Mouse (Mus musculus) MEL (cell line): ENCODE results near the gene Tmem274. TPM values are rescaled to one million over a fixed set of nuclear protein-coding genes. Genes with fewer than 3 reads are reported as not detected.

Experiments used
- DNase-seq: peaks from one replicate; pipeline ENCODE4 v3.0.0; 2011; ENCODE audit warnings: low read depth, low spot score
- H3K27ac ChIP-seq: 2 replicates; pipeline ENCODE4 v1.5.1; 2012; ENCODE audit warnings: low read depth, mild to moderate bottlenecking, control low read depth, low read length, moderate library complexity; ENCODE audit not compliant: control insufficient read depth
- H3K27me3 ChIP-seq, 2 experiments: fragments of 150-350 bp in 1 of 2; sonication (generic) in 1 of 2; 2 replicates each; pipeline ENCODE4 v1.6.1; 2012; ENCODE audit warnings: low read length in 2 of 2, mild to moderate bottlenecking in 2 of 2, improper control_type of control experiment in 1 of 2, moderate library complexity in 1 of 2; ENCODE audit not compliant: insufficient read depth in 2 of 2, control insufficient read depth in 1 of 2
- H3K36me3 ChIP-seq, 2 experiments: 2 replicates each; pipeline ENCODE4 v1.6.1; 2012 to 2014; ENCODE audit warnings: low read length in 2 of 2, improper control_type of control experiment in 1 of 2, inconsistent platforms in 1 of 2, mild to moderate bottlenecking in 1 of 2; ENCODE audit not compliant: insufficient read depth in 2 of 2, control insufficient read depth in 1 of 2
- H3K4me1 ChIP-seq, 2 experiments: fragments of 150-350 bp in 1 of 2; sonication (generic) in 1 of 2; 2 replicates each; pipeline ENCODE4 v1.6.1; 2012; ENCODE audit warnings: low read length in 2 of 2, improper control_type of control experiment in 1 of 2, mild to moderate bottlenecking in 1 of 2; ENCODE audit not compliant: insufficient read depth in 2 of 2, control insufficient read depth in 1 of 2
- H3K4me3 ChIP-seq, 2 experiments: fragments of 150-350 bp in 1 of 2; sonication (generic) in 1 of 2; 2 replicates each; pipeline ENCODE4 v1.5.1; 2012; ENCODE audit warnings: low read depth in 2 of 2, low read length in 2 of 2, mild to moderate bottlenecking in 2 of 2, moderate library complexity in 2 of 2, control low read depth in 1 of 2, improper control_type of control experiment in 1 of 2; ENCODE audit not compliant: control insufficient read depth in 1 of 2, insufficient read depth in 1 of 2
- H3K79me2 ChIP-seq: 2 replicates; pipeline ENCODE4 v1.6.1; 2012; ENCODE audit warnings: mild to moderate bottlenecking, low read length, moderate library complexity; ENCODE audit not compliant: control insufficient read depth, poor library complexity, insufficient read depth
- H3K9ac ChIP-seq: 2 replicates; pipeline ENCODE4 v1.6.1; 2012; ENCODE audit warnings: low read depth, mild to moderate bottlenecking, control low read depth, low read length, moderate library complexity; ENCODE audit not compliant: control insufficient read depth, poor library complexity, severe bottlenecking
- H3K9me3 ChIP-seq: fragments of 150-350 bp; sonication (generic); replicated peaks from 2 replicates; pipeline ENCODE4 v1.6.1; 2012; ENCODE audit warnings: mild to moderate bottlenecking, low read length, improper control_type of control experiment, moderate library complexity; ENCODE audit not compliant: insufficient read depth
- CHD1 ChIP-seq: IDR thresholded peaks from 2 replicates; pipeline ENCODE4 v1.6.1; 2012; ENCODE audit warnings: low read depth, mild to moderate bottlenecking, inconsistent platforms, low read length, improper control_type of control experiment
- CHD2 ChIP-seq: IDR thresholded peaks from 2 replicates; pipeline ENCODE4 v1.6.1; 2011; ENCODE audit warnings: low read length, improper control_type of control experiment
- E2F4 ChIP-seq: IDR thresholded peaks from 2 replicates; pipeline ENCODE4 v1.6.1; 2011; ENCODE audit warnings: low read depth, low read length, improper control_type of control experiment, borderline replicate concordance
- ELF1 ChIP-seq: IDR thresholded peaks from 2 replicates; pipeline ENCODE4 v1.6.1; 2014; ENCODE audit warnings: low read depth, mild to moderate bottlenecking, inconsistent platforms, low read length, improper control_type of control experiment, moderate library complexity
- ETS1 ChIP-seq: IDR thresholded peaks from 2 replicates; pipeline ENCODE4 v1.6.1; 2012; ENCODE audit warnings: low read depth, mild to moderate bottlenecking, inconsistent platforms, low read length, improper control_type of control experiment, moderate library complexity
- GATA1 ChIP-seq: IDR thresholded peaks from 2 replicates; pipeline ENCODE4 v1.6.1; 2011; ENCODE audit warnings: low read depth, low read length, improper control_type of control experiment
- KAT2A ChIP-seq: conservative IDR thresholded peaks from 2 replicates; pipeline ENCODE4 v1.6.1; 2012; ENCODE audit warnings: low read depth, low read length, improper control_type of control experiment, inconsistent platforms
- MAZ ChIP-seq: IDR thresholded peaks from 2 replicates; pipeline ENCODE4 v1.6.1; 2012; ENCODE audit warnings: low read depth, mild to moderate bottlenecking, inconsistent platforms, low read length, improper control_type of control experiment
- MEF2A ChIP-seq: IDR thresholded peaks from 2 replicates; pipeline ENCODE4 v1.6.1; 2014; ENCODE audit warnings: low read depth, mild to moderate bottlenecking, inconsistent platforms, low read length, improper control_type of control experiment; ENCODE audit not compliant: poor library complexity, insufficient replicate concordance, severe bottlenecking; ENCODE audit errors: extremely low read depth
- MXI1 ChIP-seq: IDR thresholded peaks from 2 replicates; pipeline ENCODE4 v1.6.1; 2011; ENCODE audit warnings: mild to moderate bottlenecking, low read depth, low read length, improper control_type of control experiment
- MYB ChIP-seq: IDR thresholded peaks from 2 replicates; pipeline ENCODE4 v1.6.1; 2011; ENCODE audit warnings: mild to moderate bottlenecking, low read depth, low read length, improper control_type of control experiment
- NELFE ChIP-seq: IDR thresholded peaks from 2 replicates; pipeline ENCODE4 v1.6.1; 2011; ENCODE audit warnings: low read depth, low read length, improper control_type of control experiment
- NRF1 ChIP-seq: IDR thresholded peaks from 2 replicates; pipeline ENCODE4 v1.6.1; 2014; ENCODE audit warnings: low read depth, mild to moderate bottlenecking, inconsistent platforms, low read length, improper control_type of control experiment, moderate library complexity; ENCODE audit not compliant: poor library complexity, insufficient read depth, severe bottlenecking
- POLR2A ChIP-seq, 2 experiments: IDR thresholded peaks; 2 replicates each; pipeline ENCODE4 v1.6.1; 2011 to 2012; ENCODE audit warnings: low read length in 2 of 2, mild to moderate bottlenecking in 2 of 2, control low read depth in 1 of 2, improper control_type of control experiment in 1 of 2, low read depth in 1 of 2, moderate library complexity in 1 of 2; ENCODE audit not compliant: control insufficient read depth in 1 of 2, insufficient read depth in 1 of 2, poor library complexity in 1 of 2
- POLR2AphosphoS2 ChIP-seq: IDR thresholded peaks from 2 replicates; pipeline ENCODE4 v1.6.1; 2011; ENCODE audit warnings: low read length, improper control_type of control experiment
- RAD21 ChIP-seq: IDR thresholded peaks from 2 replicates; pipeline ENCODE4 v1.6.1; 2011; ENCODE audit warnings: mild to moderate bottlenecking, low read depth, low read length, improper control_type of control experiment
- TAL1 ChIP-seq: IDR thresholded peaks from 2 replicates; pipeline ENCODE4 v1.6.1; 2012; ENCODE audit warnings: mild to moderate bottlenecking, inconsistent platforms, low read length, moderate library complexity, mixed read lengths
- TCF12 ChIP-seq: IDR thresholded peaks from 2 replicates; pipeline ENCODE4 v1.6.1; 2014; ENCODE audit warnings: low read depth, mild to moderate bottlenecking, inconsistent platforms, low read length, improper control_type of control experiment, moderate library complexity
- UBTF ChIP-seq: IDR thresholded peaks from 2 replicates; pipeline ENCODE4 v1.6.1; 2012; ENCODE audit warnings: low read depth, mild to moderate bottlenecking, inconsistent platforms, low read length, improper control_type of control experiment, moderate library complexity, borderline replicate concordance; ENCODE audit not compliant: insufficient read depth
- ZC3H11A ChIP-seq: IDR thresholded peaks from 2 replicates; pipeline ENCODE4 v1.6.1; 2012; ENCODE audit warnings: low read depth, mild to moderate bottlenecking, inconsistent platforms, low read length, improper control_type of control experiment
- polyA plus RNA-seq, 2 experiments: library from polyadenylated mRNA; stranded (reverse) in 1 of 2; unstranded in 1 of 2; fragments of >175 nt in 1 of 2; fragments of >200 nt in 1 of 2; gene quantifications; 2 replicates each; pipeline versions ENCODE4 v1.2.1 to v1.2.4; 2012; ENCODE audit warnings: low replicate concordance in 2 of 2, low read depth in 1 of 2; ENCODE audit not compliant: insufficient read length in 2 of 2, insufficient read depth in 1 of 2, missing spikeins in 1 of 2
- total RNA-seq: library from RNA; depleted of rRNA; stranded (reverse); fragments of 300-350 nt; gene quantifications from 2 replicates; pipeline ENCODE4 v1.2.3, GENCODE M21; 2012

The Tmem274 gene
- total and polyA plus RNA-seq, 3 experiments = not detected

DNA sequence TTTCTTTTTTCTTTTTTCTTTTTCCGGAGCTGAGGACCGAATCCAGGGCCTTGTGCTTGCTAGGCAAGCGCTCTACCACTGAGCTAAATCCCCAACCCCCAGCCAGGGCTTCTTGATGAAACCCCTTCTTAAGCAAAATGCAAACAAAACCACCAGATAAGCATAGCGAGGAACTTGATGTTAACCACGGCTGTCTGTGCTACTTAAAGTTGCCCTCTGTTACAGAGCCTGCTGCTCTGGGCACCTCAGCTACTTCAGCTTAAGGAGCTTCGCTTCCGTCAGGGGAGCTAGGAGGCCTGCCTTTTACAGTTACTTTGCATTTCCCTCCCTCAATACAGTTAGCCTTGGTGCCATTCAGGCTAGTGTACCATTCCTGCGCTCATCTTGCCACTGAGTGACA, 21.7 kb downstream of the Tmem274 start:
- Histone ChIP-seq H3K27ac (no peak overlapping the region), H3K27me3 (no peaks in the 10 kb centered on the region), H3K4me1 (no peaks in the 10 kb centered on the region), H3K36me3 (peaks cover 0 to 6% of the 10 kb centered on the region in 2 experiments; a peak in 2 of 4 replicates), H3K9me3 (no peaks in the 10 kb centered on the region), H3K79me2 (no peaks in the 10 kb centered on the region), H3K9ac (no peak overlapping the region), H3K4me3 (no peak overlapping the region)
- no peak for TF ChIP-seq ELF1
- TF ChIP-seq NELFE = no peak
- TF ChIP-seq POLR2AphosphoS2 = no peak
- no peak for TF ChIP-seq MEF2A
- TF ChIP-seq CHD1 = no peak
- TF ChIP-seq E2F4 = no peak
- no peak for TF ChIP-seq KAT2A
- TF ChIP-seq MYB = no peak
- TF ChIP-seq NRF1 = no peak
- no peak for TF ChIP-seq UBTF
- TF ChIP-seq ETS1 = no peak
- no peak for TF ChIP-seq POLR2A (IDR thresholded peaks at IDR 0.05; ENCODE audit: control insufficient read depth in 1 of 2, insufficient read depth in 1 of 2, low read depth in 1 of 2, low read length in 2 of 2, poor library complexity in 1 of 2)
- TF ChIP-seq CHD2 = no peak
- TF ChIP-seq GATA1 = no peak
- DNase-seq = no peak

DNA sequence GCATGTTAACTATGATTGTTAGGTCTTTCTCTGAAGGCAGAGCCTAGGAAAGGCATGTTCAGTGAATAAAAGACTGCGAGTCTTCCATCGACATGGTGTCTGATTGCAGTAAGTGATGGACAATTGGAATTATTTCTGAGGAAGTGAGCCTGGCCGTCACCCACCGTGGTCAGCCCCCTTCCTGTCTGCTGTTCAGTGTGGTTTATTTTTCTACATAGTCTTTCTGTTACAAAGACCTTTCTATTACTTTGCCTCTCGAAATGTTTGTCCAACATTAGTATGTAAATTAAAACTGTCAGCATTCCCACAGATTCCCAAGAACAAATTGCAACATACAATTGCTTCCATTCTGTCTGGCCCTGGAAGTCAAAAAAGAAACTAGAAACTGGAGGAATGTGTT, 22.6 kb downstream of the Tmem274 start:
- Histone ChIP-seq H3K79me2 (no peaks in the 10 kb centered on the region), H3K27ac (no peak overlapping the region), H3K4me3 (no peak overlapping the region), H3K4me1 (peaks cover 0 to 4% of the 10 kb centered on the region in 2 experiments; a peak in 1 of 4 replicates), H3K9ac (no peak overlapping the region), H3K27me3 (no peaks in the 10 kb centered on the region), H3K9me3 (no peaks in the 10 kb centered on the region), H3K36me3 (peaks cover 0 to 4% of the 10 kb centered on the region in 2 experiments; a peak in 2 of 4 replicates)
- no peak for DNase-seq
- TF ChIP-seq CHD2 (no peak), MYB (no peak), MAZ (no peak), ZC3H11A (no peak), POLR2AphosphoS2 (no peak), MXI1 (no peak), TAL1 (no peak), TCF12 (no peak), RAD21 (no peak), MEF2A (no peak), E2F4 (no peak), NELFE (no peak)
